Mouse (Mus musculus) heart, postnatal 0 days (tissue): ENCODE data around the gene Dvl2.

ENCODE experiments used
- CTCF ChIP-seq: IDR thresholded peaks from 2 replicates; pipeline ENCODE4 v1.5.1; 2016; ENCODE audit warnings: antibody characterized with exemption, control low read depth, low read depth
- EP300 ChIP-seq: IDR thresholded peaks from 2 replicates; pipeline ENCODE4 v1.6.1; 2016; ENCODE audit warnings: antibody characterized with exemption, low read depth

- TF ChIP-seq CTCF (no peak), EP300 (no peak)
These were observed 16.3 kb downstream of the Dvl2 start, which contains the start of gene Dlg4 for GRCm38 (mm10) chr11:70016669-70017068.
